Mouse (Mus musculus): ENCODE data around the gene Zbtb20. TPM values are rescaled to one million over a fixed set of nuclear protein-coding genes. Genes with fewer than 3 reads are reported as not detected.

The Zbtb20 gene
- total RNA-seq, 2 experiments from 2014 or later = 40.1 to 64.5 TPM

- intact Hi-C loops (cut with DNase I) = no loop called here
- no peak for DNase-seq (ENCODE audit: low spot score in 2 of 2)
These were observed 532.0 kb downstream of the Zbtb20 start for GRCm38 (mm10) chr16:43407594-43408142.

DNA sequence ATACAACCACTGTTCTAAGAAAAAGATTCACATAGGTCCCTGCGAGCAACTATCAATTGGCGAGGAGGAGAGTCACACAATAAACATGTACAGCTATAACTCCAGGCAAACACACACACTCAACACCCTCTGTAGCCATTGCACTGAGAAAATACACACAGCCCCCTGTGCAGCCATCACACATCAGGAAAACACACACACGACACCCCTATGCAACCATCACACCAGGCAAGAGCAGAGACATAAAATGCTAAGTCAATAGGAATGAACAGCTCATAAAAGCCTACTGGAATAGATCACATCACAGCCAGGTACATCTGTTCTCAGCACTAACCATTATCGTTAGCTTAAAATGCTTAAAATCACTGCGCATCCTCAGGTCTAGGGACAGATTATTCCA is 532.9 kb downstream of the Zbtb20 start:
- DNase-seq (ENCODE audit: low spot score in 2 of 2) = no peak
- intact Hi-C loops (cut with DNase I) = no loop called here

DNA sequence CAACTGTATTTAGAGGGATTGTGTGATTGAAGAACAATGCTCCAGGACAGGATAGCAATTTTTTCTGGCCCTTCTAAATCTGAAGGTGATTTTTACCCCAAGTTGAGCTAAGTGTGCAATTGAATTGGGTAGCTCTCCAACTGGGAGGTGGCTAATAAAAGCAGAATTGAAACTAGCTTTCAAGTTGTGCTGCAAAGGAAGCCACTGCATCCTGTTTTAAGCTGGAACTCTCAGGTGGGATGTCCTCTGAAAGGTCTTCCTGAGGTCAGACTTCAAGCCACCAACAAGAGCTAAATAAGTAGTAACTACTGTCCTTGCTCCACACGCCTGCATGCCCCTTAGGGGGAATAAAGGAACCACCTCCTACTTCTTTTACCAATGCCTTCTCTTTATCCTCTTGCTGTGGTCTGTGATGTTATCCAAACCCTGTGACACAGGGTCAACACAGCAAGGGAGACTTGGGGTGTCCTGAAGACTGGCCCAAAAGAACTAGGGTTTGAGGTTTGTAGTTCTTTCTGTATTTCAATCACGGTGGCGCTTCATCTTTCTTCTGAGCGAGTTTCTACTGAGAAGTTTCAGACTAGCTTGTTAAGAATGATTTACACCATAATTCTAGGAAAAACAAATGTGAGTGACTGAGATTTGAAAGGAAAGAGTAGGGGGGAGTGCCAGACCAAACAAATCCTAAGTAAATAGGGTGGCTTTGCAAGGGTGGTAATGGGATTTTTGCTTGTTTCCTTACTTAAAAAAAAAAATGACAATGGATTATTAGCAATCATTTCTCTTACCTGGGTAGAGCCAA is 533.6 kb downstream of the Zbtb20 start:
- no peak for DNase-seq (ENCODE audit: low spot score in 2 of 2)
- intact Hi-C loops (cut with DNase I) = no loop called here

- DNase-seq (ENCODE audit: low spot score in 2 of 2) = peak in 1 of 2 experiments; percentile 15
- intact Hi-C loops (cut with DNase I) = no loop called here
These were observed 534.4 kb downstream of the Zbtb20 start for GRCm38 (mm10) chr16:43409910-43410612.

DNA sequence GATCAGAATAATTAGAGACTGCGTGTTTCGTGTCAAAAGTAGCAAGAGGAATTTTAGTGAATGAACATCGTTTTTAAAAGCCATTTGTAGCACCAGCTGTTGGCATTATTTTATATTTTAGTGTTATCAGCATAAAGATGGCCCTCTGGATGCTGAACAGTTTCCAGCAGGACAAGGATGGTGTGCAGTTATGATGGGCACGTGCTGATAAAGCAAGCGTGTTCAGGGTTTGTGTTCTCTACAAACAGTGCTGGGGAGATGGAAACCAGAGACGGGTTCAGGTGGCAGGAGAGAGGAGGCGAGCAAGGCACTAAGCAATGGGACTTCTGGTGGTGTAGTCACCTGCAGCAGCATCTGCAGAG is 534.9 kb downstream of the Zbtb20 start:
- intact Hi-C loops (cut with DNase I) = no loop called here
- no peak for DNase-seq (ENCODE audit: low spot score in 2 of 2)

GRCm38 (mm10) chr16:43415864-43416263 is 540.2 kb downstream of the Zbtb20 start:
- intact Hi-C loops (cut with DNase I) = no loop called here
- DNase-seq (ENCODE audit: low spot score in 2 of 2) = no peak

DNA sequence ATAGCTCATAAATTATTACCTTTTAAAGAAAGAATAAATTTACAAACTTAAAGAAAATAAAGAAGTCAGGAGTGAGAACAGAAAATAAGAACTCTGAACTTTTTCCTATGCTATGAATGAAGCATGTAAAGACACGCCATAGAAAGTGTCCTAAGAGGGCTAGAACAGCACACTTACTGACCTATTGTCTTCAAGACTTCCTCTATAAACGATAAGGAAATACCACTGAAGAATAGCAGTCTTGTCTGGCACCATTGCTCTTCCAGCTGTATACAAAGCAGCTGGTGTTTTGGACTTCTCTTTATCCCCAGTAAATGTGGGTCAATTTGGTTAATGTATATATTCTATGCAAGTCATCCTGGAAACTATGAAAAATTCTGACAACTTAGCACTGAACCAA is 544.2 kb downstream of the Zbtb20 start:
- no peak for DNase-seq (ENCODE audit: low spot score in 2 of 2)
- intact Hi-C loops (cut with DNase I) = no loop called here

DNA sequence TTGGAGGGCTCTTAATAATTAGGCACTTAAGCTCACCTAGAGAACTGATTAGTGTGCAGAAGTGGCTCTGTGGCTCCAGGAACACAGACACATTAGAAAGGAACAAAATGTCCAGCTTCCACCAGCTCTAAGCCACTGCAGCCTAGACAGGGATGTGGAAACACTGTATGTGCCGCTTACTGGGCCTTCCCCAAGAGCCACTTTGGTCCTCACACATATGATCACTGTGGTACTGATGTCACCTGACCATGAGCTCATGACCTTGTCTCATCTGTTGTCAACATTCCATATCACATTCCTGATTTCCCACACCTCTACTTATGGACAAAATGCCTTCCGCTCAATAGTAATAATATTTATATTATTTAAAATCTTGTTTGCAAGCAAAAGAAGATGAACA is 553.3 kb downstream of the Zbtb20 start:
- intact Hi-C loops (cut with DNase I) = no loop called here
- no peak for DNase-seq (ENCODE audit: low spot score in 2 of 2)

DNA sequence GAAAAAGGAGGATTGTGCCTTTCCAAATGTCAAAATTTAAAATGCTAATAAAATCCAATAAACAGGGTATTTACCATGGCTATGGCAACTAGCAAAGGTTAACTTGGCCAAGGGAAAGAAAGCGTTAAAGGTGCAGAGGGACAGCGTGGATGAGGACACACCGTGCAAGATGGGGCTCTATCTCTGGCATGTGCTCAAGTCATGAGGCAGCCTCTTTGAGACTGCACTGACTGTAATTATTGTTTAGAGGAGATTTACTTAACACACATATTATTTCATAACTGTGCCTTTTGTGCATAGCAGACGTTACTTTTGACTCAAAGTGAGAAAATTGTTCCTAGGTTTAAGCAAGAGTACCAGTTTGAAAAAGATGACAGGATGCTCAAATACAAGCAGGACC is 554.3 kb downstream of the Zbtb20 start:
- no peak for DNase-seq (ENCODE audit: low spot score in 2 of 2)
- intact Hi-C loops (cut with DNase I) = no loop called here

DNA sequence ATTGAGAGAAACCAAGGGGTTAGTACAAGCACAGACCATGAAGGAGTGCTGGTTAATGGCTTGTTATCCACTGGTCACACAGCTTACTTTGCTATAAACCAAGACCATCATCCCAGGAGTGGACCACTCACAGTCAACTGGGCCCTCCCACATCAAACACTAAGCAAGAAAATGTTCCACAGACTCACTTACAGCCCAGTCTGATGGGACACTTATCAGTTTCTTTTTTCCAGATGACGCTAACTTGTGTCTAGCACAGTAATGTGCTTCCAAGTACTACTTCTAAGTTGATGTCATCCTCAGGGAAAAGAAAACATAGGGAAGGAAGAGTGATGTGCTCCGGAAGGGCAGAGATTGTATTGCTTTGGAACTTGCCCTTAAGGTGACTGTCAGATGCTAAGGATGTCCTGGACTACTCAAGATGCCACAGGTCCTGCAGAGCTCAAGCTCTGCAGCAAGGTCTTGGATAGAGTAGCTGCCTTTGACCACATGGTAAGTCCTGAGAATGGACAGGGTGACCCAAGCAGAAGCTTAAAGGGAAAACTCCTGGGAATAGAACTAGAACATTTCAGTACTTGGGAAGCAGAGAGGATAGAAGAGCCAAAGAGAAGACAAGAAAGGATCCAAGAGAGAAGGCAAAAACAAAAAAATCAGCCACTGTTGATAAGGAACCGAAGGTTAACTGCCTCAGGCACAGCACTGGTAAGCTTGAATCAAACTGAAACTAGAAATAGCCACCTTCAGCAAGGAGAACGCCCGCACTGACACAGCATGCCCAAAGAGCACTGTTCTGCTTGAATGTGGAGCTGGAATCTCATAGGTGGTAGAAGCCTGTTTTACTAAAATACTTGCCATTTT is 556.1 kb downstream of the Zbtb20 start:
- no peak for DNase-seq (ENCODE audit: low spot score in 2 of 2)
- intact Hi-C loops (cut with DNase I) = no loop called here

GRCm38 (mm10) chr16:43434941-43435340 is 559.3 kb downstream of the Zbtb20 start:
- intact Hi-C loops (cut with DNase I) = no loop called here
- peak in 1 of 2 experiments; percentile 5 for DNase-seq (ENCODE audit: low spot score in 2 of 2)

- intact Hi-C loops (cut with DNase I) = no loop called here
These were observed 563.2 kb downstream of the Zbtb20 start for GRCm38 (mm10) chr16:43438878-43439371.

GRCm38 (mm10) chr16:43441392-43441791 is 565.7 kb downstream of the Zbtb20 start:
- intact Hi-C loops (cut with DNase I) = no loop called here
- DNase-seq (ENCODE audit: low spot score in 2 of 2) = no peak

More at GRCm38 (mm10) chr16:43438878-43439371, 563.2 kb downstream of the Zbtb20 start:
- no peak for DNase-seq (ENCODE audit: low spot score in 2 of 2)

- DNase-seq (ENCODE audit: low spot score in 2 of 2) = no peak
- intact Hi-C loops (cut with DNase I) = no loop called here
These were observed 567.4 kb downstream of the Zbtb20 start for GRCm38 (mm10) chr16:43443034-43443433.

DNA sequence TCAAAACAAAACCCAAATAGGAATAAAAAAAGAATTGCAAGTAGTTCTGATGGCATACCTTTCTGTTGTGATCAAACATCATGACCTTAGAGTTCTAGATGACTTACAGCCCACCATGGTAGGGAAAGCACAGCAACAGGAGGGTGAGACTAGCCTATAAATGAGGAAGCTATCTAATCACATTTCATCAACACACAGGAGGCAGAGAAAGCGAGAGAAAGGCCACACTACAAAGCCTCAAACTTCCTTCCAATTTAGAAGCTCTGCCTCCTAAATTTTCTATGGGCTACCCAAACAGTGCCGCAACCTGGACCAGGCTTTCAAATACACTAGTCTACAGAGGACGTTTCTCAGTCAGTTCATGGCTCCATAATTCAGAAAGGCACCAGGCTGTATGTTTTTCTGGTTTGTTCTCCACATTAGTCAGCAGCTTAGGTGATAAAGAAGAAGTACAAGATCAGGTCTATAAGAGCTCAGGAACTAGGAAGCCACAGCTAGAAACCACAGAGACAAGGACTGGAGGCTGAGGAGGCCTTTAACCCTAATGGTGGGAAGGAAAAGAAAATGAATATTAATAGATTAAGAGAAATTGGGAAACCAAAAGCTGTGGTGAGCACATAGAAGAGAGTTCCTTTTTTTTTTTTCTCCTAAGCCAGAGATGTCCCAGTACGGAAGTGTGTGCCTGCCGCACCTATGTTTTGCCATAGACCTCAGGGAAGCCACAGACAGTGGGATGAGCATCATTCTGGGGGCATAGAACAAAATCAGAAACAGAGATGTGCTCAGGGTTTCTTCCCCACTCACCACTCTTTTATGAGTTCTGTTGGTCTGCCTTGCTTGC is 572.7 kb downstream of the Zbtb20 start:
- no peak for DNase-seq (ENCODE audit: low spot score in 2 of 2)
- intact Hi-C loops (cut with DNase I) = no loop called here

DNA sequence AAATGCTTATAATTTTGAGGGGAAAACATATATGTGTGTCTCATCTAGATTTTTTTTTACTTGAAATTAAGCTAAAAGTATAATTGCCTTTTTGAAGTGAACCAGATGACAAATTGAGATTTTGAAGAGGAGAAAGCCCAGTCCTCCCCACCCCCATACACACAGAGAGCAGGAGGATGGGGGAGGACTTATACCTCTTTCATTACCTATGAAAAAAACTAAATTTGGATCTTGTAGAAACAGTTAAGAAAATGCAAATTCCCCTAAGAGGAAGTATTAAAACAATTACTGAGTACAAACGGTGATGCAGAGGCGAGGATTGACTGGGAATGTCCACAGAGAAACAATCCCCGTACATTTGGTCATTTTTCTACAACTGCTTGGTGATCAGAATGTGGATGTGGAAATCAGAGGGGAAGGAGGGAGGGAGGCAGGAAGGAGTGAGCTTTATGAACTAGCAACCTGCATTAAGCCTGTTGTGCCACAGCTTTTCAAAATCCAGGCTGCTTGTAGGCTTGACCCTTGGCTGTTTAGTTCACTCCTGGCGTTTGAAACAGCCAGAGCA is 578.8 kb downstream of the Zbtb20 start:
- no peak for DNase-seq (ENCODE audit: low spot score in 2 of 2)

GRCm38 (mm10) chr16:43456446-43457172 is 580.9 kb downstream of the Zbtb20 start:
- no peak for DNase-seq (ENCODE audit: low spot score in 2 of 2)

More for the DNA sequence above, 578.8 kb downstream of the Zbtb20 start:
- intact Hi-C loops (cut with DNase I) = no loop called here

GRCm38 (mm10) chr16:43457814-43458213 is 582.1 kb downstream of the Zbtb20 start:
- intact Hi-C loops (cut with DNase I) = no loop called here
- no peak for DNase-seq (ENCODE audit: low spot score in 2 of 2)

More at GRCm38 (mm10) chr16:43456446-43457172, 580.9 kb downstream of the Zbtb20 start:
- intact Hi-C loops (cut with DNase I) = no loop called here
